Mouse (Mus musculus) heart, adult 9 months (tissue): ENCODE results near the gene Gpr62.
A peak's percentile ranks its signal among the peaks of the same experiment; 100 is the strongest.

Source experiments
- DNase-seq, 2 experiments: peaks; one replicate each; pipeline ENCODE4 v3.0.0; 2022; ENCODE audit warnings: low spot score in 2 of 2

The Gpr62 gene

DNA sequence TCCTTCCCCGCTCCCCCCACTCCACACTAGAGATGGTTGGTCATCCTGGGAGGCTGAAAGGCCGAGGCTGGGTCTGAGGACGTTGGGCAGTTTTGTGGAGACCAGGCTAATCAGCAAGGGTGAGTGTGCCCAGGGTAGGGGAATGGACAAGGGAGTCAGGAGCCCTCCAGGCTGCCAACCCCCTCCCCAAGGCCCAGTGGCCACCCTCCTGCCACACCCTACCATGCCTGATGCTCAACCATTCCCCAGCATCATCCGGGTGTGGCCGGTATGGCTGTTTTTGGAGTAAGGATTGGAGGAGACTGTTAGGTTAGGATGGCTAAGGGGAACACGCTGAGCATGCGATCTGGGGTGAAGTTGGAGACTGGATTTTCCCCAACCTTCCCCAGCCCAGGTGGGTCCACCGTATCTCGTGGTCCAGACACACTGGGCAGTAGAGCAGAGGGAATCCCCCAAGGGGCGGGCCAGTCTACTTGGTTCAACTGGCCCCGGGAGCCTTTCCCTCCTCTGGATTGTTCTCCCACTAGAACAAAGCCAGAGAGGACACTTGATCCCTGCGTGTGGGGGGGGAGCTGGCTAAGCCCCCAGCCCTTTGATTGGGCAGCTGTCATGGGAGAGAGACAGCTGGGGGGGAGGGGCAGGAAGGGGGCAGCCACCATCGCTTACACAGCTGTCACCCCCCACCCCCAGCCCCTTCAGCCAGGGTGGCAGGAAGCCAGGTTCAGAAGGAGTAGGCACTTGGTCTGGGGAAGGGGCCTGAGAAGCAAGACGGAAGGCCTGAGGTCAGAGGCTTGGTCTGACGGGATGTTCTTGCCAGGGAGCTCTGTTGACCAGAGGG, 9.2 kb downstream of the Gpr62 start:
- no peak for DNase-seq

DNA sequence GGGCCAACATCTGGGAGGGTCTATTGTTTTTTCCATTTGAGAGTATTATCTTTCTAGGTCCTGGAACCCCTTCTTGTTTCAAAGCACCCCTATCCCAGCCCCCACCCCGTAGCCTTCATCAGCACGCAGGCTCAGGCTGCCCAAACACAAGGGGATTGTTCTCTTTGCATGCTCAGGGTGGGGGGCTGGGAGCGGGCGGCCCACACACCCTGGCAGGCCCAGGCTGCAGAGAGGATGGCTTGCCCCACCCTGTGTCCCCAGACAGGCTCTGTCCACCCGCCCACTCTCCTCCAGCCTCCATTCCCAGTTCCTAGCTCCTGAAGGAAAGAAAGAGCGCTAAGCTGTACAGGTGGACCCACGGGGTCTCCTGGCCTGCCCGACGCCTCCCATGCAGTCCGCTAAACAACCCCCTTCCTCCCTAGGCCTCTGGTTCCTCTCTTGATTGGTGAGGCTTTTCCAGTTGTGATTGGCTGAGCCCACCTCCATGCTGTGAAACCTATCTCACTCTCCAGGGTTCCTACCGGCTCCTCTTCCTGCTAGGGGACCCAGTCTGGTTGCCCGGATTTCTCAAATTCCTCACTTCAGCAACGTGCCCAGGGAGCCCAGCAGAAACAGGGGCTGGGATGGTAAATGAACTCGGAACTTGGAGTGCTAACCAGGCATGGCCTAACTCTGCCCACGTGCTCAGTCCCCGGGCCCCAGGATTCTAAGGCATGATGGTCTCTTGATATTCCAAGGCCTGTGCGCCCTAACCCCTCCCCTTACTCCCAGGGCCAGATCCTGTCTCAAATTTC, 10.7 kb downstream of the Gpr62 start:
- no peak for DNase-seq

DNA sequence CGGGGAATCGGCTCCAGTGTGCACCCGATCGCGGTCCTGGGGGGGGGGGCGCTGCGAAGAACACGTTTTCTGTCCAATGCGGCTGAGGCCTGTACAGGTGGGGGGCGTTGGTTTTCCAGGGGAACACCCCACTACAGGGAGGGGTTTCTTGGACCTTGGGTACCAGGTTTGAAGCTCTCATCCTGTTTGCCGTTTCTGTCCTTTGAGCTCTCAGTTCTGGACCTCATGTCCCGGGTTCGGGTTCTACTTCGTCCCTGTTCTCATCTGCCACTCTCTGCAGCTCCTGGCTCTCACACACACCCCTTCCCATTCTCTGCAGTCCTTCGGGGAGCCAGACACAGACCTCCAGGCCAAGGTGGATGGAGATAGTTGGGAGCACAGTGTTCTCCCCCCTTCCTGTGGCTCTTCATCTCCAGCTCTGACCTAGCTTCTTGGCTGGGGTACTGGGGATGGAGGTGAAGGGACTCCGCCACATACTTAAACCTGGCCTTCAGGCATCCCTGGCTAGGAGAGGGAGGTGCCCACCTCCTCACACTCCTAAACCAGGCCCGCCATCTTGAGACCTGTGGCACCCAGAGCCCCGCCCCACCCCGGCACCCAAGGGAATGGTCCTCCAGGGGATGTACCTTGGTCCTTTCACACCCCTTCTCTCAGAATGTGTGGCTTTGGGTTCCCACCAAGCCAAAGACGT, 11.5 kb downstream of the Gpr62 start:
- DNase-seq = no peak

DNA sequence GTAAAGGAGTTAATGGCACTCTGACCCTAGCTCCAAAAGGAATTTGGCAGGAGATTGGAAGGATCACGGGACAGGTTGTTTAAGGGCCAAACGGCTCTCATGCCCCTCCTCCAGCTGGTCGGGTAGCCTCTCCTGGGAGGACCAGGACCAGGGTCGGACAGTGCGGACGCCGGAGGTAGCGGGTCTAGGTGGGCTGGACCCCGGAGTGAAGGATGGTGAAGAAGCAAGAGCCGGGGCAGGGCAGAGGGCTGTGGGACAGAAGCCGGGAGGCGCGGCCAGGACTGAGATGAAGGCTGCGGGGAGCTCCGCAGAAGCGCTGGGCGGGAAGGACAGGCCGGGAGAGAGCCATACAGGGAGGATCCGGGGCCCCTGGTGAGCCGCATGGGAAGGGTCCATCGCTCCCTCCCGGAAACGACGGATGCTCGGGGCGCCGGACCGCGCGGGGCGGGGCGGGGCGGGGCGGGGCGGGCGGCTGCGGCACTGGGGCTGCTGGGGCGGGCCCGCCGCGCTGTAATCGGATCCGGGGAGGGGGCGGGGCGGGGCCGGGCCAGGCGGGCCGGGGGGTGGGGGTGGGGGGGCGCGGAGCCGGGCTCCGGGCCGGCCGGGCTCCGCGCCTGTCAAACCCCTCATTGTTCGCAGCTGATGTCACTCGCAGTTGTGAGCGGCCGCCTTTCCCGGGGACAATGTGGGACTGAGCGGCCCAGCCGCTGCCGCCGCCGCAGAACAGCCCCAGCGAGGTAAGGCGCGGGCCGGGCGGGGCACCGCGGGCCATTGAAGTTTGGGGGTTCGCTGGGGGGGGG, 12.3 kb downstream of the Gpr62 start, which contains the start of gene Pcbp4:
TSS of gene Pcbp4 (plus strand) at position 21 of the 800 bp plus-strand sequence.
- peak in 1 of 2 experiments; percentile 65 for DNase-seq

DNA sequence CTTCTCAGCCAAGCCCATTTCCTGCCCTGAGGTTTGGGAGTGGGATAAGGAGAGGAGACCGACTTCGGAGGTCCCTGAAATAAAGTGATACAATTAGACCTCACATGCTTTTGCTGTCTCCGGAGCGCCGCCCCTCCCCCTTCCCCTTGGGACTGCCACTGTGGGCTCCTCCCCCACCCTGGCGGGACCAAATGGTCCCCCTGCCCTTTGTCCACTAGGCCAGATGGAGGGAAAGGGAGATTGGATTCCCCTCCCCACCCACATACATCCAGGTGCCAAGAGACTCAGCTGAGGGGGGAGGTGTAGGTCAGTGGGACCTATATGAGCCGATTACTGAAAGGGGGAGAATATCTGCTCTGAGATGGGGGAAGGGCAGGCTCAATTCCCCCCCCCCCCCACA, 12.9 kb downstream of the Gpr62 start:
- DNase-seq = no peak

DNA sequence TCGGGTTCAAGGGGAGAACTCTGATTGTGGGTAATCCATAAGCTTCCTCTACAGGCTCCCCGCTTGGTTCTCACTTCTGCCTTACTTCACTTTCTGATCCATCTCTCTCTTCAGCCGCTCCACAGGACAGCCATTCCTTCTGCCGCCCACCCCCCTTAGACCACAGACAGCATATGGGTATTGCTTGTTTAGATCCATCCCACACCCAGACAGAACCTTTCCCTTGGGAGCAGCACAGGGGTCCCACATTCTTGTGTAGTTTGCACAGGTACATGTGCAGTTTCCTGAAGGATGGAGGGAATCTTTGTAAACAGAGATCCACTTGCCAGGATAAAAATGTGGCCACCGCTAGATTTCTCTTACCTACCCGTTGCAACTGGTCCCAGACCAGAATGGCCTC, 13.4 kb downstream of the Gpr62 start:
- no peak for DNase-seq

DNA sequence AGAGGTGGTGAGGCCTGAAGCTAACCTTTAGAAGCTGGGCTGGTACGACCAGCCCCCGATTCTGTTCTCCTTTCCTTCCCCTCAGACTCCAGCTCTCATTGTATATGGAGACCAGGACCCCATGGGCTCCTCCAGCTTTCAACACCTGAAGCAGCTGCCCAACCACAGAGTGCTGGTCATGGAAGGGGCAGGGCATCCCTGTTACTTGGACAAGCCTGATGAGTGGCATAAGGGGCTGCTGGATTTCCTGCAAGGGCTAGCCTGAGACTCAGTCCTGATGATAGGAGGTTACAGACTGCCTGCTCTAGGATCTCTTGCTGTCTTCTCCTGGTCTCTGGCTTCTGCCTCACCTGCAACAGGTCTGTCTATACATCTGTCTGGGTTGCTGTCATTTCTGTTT, 13.8 kb downstream of the Gpr62 start:
- no peak for DNase-seq

DNA sequence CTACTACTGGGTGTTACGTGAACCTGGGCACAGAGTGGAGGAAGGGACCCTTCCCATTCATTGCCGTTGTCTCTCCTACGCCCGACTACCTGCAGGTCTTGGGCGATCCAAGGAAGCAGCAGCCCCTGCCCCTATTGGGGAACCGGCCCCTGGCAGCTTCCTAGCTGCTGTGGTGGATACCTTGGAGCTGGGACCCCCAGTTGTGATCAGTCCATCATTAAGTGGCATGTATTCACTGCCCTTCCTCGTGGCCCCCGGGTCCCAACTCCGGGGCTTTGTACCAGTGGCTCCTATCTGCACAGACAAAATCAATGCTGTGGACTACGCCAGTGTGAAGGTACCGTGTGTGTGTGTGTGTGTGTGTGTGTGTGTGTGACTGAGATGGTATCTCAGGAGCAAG, 14.4 kb downstream of the Gpr62 start:
- no peak for DNase-seq

DNA sequence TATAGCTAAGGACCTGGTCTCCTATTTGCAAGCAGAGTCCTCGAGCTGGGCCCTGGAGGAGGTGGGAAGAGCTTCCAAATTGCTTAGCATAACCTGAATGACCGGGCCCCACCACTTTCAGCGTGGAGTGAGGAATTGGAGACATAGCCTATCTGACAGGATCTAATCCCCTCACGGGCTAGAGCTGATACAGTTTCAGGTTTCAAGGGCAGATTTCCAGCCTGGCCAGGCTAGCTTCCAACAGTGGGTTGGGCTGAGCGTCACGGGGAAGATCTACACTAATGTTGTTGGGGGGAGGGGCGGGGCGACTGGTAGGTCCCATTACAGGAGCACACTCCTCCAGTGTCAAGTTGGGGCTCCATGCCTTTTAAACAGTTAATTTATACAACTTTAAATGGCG, 15.1 kb downstream of the Gpr62 start:
- DNase-seq = no peak

DNA sequence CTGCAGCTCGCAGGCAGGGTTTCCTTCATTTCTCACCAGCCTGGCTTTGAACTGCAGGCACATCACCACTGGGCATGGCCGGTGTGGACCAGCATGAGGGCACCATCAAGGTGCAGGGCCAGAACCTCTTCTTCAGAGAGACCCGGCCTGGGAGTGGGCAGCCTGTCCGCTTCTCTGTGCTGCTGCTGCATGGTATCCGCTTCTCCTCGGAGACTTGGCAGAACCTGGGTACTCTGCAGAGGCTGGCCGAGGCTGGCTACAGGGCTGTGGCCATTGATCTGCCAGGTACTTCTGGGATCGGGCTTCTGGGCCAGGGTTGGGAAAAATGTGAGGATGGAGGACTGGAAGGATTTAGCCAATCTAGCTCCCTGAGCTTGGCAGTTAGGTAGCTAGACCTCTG, 15.8 kb downstream of the Gpr62 start:
- DNase-seq = no peak

DNA sequence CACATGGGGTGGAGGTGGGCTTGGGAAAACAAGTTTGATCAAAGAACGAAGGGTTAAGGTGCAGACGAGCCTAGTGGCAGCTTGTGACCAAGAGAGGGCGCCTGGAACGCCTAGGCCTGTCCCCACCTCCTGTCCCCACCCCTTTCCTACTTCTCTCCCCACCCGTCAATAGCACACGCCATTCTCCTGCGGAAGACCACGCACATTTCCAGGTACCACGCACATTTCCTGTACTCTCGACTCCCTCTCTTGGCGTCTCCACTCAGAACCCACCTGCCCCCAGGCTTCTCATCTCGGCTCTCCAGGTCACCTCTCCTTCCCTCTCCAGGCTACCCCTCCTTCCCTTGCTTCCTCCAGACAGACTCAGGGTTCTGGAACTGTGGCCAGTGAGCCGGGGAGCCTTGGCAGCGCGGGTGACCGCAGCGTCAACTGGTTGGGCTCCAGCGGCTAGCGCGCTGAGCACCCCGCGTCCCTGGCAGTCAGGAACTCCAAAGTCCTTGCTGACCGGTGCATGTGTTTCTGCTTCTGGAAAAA, 17.2 kb downstream of the Gpr62 start:
- DNase-seq = peak; percentile 84 to 85

DNA sequence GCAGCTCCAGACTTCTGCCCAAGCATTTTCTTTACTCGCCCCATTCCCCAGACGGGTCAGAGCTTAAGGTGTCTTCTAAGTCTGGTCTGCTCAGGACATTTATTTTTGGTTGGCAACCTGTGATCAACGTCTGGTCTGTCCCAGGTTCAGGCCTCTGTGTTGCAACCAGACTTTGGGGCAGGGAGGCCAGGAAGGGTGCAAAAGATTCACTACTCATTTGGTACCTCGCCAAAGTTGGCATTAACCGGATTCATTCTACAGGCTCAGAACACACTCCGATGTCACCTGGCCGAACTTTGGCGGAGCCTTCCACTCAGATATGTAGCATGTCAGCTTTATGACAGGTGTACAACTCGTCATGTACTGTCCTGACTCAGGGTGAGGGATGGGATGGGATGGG, 17.8 kb downstream of the Gpr62 start:
- no peak for DNase-seq

DNA sequence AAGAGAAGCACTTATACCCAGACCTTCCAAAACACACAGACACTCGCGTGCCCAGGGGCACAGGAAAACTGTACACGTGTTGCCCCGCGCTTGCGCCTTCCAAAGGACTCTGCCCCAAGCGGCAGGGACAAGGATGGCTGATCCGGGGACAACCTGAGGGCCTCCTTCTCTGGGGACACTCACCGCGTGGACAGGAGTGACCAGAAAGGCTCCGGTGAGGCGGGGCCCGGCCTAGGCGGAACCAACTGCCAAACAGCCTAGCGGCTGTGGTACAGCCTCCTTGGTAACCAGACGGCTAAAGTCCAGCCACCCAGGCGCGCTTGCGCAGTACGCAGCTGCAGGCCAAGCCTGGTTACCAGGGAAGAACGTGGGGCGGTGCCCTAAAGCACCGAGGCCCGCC, 18.4 kb downstream of the Gpr62 start, which contains the start of the genes Abhd14b and Abhd14a:
TSS of gene Abhd14b (plus strand) at position 112 of the 400 bp plus-strand sequence.
TSS of gene Abhd14a (minus strand) at position 331 of the 400 bp plus-strand sequence.
- peak; percentile 95 to 96 for DNase-seq

DNA sequence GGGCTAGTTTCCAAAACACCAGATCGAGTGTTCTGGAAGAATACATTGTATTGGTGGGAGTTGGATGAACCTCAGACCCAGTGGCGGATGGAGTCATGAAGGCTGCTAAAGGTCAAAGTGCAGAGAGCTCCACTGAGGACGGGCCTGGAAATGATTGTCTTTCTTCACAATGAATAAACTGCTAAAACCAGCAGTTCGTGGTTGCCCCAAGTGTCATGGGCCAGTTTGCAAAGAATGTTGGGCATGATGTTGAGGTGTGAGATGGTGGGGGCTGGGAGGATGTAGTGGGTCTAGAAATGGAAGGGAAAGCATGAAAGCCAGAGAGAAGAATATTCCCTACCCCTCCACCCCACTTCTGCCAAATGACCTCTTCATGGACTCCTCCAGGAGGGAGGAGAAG, 20.9 kb downstream of the Gpr62 start:
- DNase-seq = no peak

DNA sequence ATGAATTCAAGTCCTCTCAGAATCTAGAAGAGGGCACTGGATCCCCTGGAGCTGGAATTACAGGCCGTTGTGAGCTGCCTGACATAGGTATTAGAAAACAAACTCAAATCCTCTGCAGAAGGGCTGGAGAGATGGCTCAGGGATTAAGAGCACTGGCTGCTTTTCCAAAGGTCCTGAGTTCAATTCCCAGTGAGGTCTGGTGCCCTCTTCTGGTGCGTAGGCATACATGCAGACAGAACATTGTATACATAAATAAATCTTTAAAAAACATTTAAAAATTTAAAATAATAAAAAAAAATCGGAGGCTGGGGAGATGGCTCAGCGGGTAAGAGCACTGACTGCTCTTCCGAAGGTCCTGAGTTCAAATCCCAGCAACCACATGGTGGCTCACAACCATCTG, 23.1 kb downstream of the Gpr62 start:
- no peak for DNase-seq

DNA sequence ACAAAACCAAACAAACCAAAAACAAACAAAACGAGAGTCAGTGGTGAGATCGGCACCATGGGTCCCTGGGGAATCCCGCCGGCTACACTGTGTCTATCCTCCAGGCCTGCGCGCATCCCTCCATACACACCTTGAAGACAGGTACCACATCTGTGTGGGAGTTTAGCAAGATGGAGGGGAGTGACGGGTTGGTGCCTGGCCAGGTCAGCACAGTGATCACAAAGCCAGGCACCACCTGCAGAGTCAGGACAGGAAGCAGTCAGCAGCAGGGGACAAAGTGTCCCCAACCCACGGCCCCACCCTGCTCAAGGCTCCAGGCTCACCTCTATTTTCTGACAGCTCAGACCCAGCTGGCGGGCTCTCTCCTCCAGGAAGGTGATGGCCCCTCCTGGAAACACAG, 29.2 kb downstream of the Gpr62 start:
- DNase-seq = no peak

DNA sequence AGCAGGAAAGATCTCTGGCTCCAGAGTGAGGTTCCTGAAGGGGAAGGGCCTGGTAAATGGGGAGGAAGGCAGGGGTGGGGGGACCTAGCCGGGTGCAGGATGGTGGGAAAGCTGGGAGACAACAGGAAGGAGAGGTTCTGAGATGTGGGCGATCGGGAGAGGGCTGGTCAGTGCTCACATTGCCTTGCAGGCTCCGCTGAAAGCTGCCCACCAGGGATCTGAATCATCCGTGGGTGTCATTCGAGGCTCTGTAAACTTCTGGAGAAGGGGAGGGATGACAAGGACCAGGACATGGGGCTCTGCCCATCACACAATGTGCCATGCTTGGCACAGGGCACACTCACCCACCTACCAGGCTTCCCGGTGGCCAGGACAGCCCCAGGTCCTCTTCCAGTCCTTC, 32.3 kb downstream of the Gpr62 start:
- no peak for DNase-seq

DNA sequence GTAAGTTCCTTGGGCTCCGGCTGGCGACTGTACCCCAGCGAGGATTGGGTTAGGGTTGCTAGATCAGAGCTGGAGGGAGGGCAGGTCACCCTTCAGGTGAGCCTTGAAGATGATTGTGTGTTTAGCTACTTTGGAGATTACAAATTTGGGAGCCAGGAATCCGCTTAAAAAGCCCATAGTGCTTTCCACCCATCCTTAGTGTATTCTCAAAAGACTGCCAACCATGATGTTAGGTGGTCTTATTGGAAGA, 35.8 kb downstream of the Gpr62 start:
- DNase-seq = no peak

DNA sequence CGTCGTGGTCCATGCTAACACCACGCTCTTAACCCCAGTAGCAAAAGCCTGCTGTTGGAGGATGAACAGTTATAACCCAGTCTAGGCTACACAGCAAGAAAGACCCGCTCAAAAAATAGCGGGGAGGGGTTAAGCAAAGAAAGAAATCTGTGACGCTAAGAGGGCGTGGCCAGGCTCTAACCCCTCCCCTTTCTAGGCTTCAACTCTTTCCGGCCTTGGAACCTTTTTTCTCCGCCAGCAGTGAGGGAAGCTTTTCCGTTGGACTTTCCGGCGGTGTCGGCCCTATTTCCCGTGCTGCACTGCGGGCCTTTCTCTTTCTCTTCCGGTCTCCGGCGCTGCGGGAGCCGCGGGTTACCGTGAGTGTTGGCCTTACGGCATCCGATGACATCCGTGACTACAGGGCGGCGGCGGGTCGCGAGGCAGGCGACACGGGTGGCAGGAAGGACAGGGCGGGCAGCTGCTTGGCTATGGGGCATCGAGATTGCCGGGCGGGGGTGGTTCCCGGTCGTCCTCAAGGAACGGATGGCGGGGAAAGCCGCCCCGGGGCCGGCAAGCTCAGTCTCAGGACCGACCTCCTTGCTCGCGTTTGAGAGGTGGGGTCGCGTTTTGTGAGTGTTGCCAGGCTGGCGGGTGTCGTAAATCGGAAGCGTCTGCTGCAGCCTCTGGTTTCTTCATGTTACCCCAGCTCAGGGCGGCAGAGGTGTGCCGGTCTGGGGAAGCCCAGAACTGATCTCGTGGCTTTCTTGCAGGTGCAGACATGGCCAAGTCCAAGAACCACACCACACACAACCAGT, 36.3 kb downstream of the Gpr62 start, which contains the start of gene Rpl29:
TSS of gene Rpl29 (plus strand) at position 234 of the 794 bp plus-strand sequence.
- peak; percentile 89 to 96 for DNase-seq

DNA sequence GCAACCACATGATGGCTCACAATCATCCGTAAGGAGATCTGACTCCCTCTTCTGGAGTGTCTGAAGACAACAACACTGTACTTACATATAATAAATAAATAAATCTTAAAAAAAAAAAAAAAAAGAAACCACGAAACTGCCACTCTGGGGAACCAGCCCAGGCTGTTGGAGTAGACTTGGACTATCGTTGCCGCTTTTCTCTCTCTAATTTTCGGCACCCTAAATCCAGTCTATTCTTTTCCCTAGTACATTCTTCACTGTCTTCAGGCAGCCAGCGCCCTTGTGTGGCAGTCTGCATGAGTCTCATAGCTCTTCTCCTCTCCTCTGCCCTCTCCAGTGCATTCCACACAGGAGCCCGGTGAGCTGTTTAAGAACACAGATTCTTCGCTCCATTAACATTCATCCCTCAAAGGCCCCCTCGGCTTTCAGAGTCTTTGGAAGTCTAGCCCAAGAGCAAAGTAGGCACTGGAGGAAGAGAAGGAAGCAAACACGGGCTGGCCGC, 37.0 kb downstream of the Gpr62 start:
- DNase-seq = peak in 1 of 2 experiments; percentile 47

DNA sequence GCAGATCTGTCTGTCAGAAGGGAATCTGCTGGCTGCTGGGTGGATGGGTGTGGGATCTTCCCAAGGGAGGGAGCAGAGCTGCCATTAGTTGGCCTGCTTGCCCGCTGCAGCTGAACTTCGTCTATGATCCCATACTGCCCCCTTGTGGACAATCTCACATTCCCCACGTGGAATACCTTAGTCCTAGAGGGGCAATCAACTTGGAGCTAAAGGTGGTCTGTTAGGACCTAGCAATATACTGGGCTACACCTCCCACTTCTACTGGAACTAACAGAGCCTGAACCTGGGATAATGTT, 43.9 kb downstream of the Gpr62 start:
- DNase-seq = peak; percentile 77 to 88
